Mouse (Mus musculus) stomach, embryonic 16.5 days (tissue): ENCODE data around the gene Dop1a. TPM values are rescaled to one million over a fixed set of nuclear protein-coding genes. Genes with fewer than 3 reads are reported as not detected.

Source experiments
- ATAC-seq: fragments of 200-750 bp; cut with Nextera tagmentation; 2 replicates; pipeline ENCODE4 v1.8.0; 2017; ENCODE audit warnings: moderate number of reproducible peaks, moderate TSS enrichment; ENCODE audit not compliant: insufficient read depth, low FRiP score
- H3K27ac ChIP-seq: fragments of 300-500 bp; sonication (generic); 2 replicates; pipeline ENCODE4 v1.5.1; 2014; ENCODE audit warnings: low read length
- H3K27me3 ChIP-seq: fragments of 300-500 bp; sonication (generic); 2 replicates; pipeline ENCODE4 v1.6.1; 2014; ENCODE audit warnings: low read length, control low read depth, mixed read lengths; ENCODE audit not compliant: control insufficient read depth, insufficient read depth
- H3K36me3 ChIP-seq: fragments of 300-500 bp; sonication (generic); 2 replicates; pipeline ENCODE4 v1.6.1; 2014; ENCODE audit warnings: low read length; ENCODE audit not compliant: control insufficient read depth, insufficient read depth
- H3K4me1 ChIP-seq: fragments of 300-500 bp; sonication (generic); 2 replicates; pipeline ENCODE4 v1.6.1; 2014; ENCODE audit warnings: low read length, control low read depth, mixed read lengths; ENCODE audit not compliant: control insufficient read depth, insufficient read depth
- H3K4me2 ChIP-seq: fragments of 300-500 bp; sonication (generic); 2 replicates; pipeline ENCODE4 v1.6.1; 2014; ENCODE audit warnings: low read depth, low read length, mixed read lengths
- H3K4me3 ChIP-seq: fragments of 300-500 bp; sonication (generic); replicated peaks from 2 replicates; pipeline ENCODE4 v1.5.1; 2014; ENCODE audit warnings: mild to moderate bottlenecking, low read length
- H3K9ac ChIP-seq: fragments of 300-500 bp; sonication (generic); 2 replicates; pipeline ENCODE4 v1.6.1; 2014; ENCODE audit warnings: low read length
- H3K9me3 ChIP-seq: fragments of 300-500 bp; sonication (generic); replicated peaks from 2 replicates; pipeline ENCODE4 v1.6.1; 2016; ENCODE audit warnings: low read length, control low read depth; ENCODE audit not compliant: control insufficient read depth
- WGBS: fragments of 180-500 bp; shearing (Covaris S2); extraction: QIAGEN DNeasy Blood & Tissue Kit; methylation state at CpG from one replicate; pipeline ENCODE4 v1.1.7; 2014; 5-methylcytosine and 5-hydroxymethylcytosine counted together
- polyA plus RNA-seq: library from polyadenylated mRNA; unstranded; fragments of >200 nt; fragmentation: Nextera tagmentation; extraction: Ambion mirVana; gene quantifications from 2 replicates; pipeline ENCODE4 v1.2.1, GENCODE M21; 2015

Dop1a gene
- polyA plus RNA-seq, 1 experiment from 2014 or later, result 16.1 TPM

- no peak for ATAC-seq
- Histone ChIP-seq H3K4me2 (no peak overlapping the region), H3K4me3 (no peak overlapping the region), H3K4me1 (no peaks in the 10 kb centered on the region), H3K9ac (no peak overlapping the region), H3K27me3 (no peaks in the 10 kb centered on the region), H3K27ac (no peak overlapping the region), H3K9me3 (no peaks in the 10 kb centered on the region), H3K36me3 (no peaks in the 10 kb centered on the region)
- WGBS, result 86% methylated on average over 5 of the region's 5 CpGs
These were observed 67.1 kb downstream of the Dop1a start for GRCm38 (mm10) chr9:86534071-86534470.

DNA sequence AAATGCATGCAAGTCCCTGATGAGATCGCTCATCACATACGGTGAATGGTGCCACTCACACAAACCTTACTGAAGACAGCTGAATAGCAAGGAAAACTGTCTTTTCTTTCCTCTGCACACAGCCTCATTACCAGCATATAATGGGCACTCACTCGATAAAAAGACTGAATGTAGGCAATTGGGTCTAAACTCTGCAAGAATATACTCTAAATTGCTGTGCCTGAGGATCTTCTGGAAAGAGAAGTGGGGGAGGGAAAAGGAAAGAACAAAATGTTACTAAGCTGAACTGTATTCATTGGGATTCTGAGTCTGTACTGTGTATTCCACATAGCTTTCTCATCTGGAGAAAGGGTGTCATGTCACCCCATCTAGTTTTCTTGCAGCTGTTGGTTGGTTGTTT is 76.5 kb downstream of the Dop1a start:
- no peak overlapping the region for H3K4me3 ChIP-seq
- ATAC-seq, result no peak
- H3K27me3 ChIP-seq, result no peaks in the 10 kb centered on the region
- H3K9ac ChIP-seq, result no peak overlapping the region
- no peak overlapping the region for H3K27ac ChIP-seq
- H3K9me3 ChIP-seq, result no peaks in the 10 kb centered on the region
- H3K4me2 ChIP-seq, result no peak overlapping the region
- H3K4me1 ChIP-seq, result no peaks in the 10 kb centered on the region
- WGBS, result 94% methylated on average over 3 of the region's 3 CpGs
- H3K36me3 ChIP-seq, result peaks cover 13% of the 10 kb centered on the region

DNA sequence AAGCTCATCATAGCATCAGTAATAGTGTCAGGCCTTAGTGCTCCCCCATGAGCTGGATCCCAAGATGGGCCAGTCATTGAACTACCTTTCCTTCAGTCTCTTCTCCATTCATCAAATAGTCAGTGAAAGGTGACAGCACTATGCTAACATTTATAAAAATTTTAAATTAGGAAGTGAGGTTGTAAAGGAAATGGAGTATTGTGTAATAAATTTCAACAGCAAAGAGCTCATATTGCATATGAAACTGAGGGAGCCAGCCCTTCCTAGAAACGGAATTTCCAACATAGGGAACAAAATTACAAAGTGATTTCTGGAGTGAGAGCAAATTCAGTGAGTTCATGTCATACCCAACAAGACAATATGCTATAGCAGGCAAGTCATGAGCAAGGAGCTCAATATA is 77.6 kb downstream of the Dop1a start:
- Histone ChIP-seq H3K36me3 (peaks cover 13% of the 10 kb centered on the region), H3K4me1 (no peaks in the 10 kb centered on the region), H3K4me3 (no peak overlapping the region), H3K9ac (no peak overlapping the region), H3K27me3 (no peaks in the 10 kb centered on the region), H3K9me3 (no peaks in the 10 kb centered on the region), H3K27ac (no peak overlapping the region), H3K4me2 (no peak overlapping the region)
- ATAC-seq, result no peak
- 69% methylated on average over 1 of the region's 1 CpGs for WGBS

- Histone ChIP-seq H3K4me2 (no peak overlapping the region), H3K9ac (no peak overlapping the region), H3K9me3 (no peaks in the 10 kb centered on the region), H3K4me1 (no peaks in the 10 kb centered on the region), H3K4me3 (no peak overlapping the region), H3K27ac (no peak overlapping the region), H3K36me3 (peaks cover 10% of the 10 kb centered on the region; the same call in 1 of the 2 replicates), H3K27me3 (no peaks in the 10 kb centered on the region)
- 88% methylated on average over 5 of the region's 5 CpGs for WGBS
- ATAC-seq, result no peak
These were observed 82.7 kb downstream of the Dop1a start for GRCm38 (mm10) chr9:86549637-86550162.

- 85% methylated on average over 3 of the region's 3 CpGs for WGBS
- H3K36me3 ChIP-seq, result peaks cover 10% of the 10 kb centered on the region; the same call in 1 of the 2 replicates
- H3K27ac ChIP-seq, result no peak overlapping the region
- no peak for ATAC-seq
- H3K9ac ChIP-seq, result no peak overlapping the region
- H3K4me2 ChIP-seq, result no peak overlapping the region
- no peaks in the 10 kb centered on the region for H3K27me3 ChIP-seq
- H3K4me3 ChIP-seq, result no peak overlapping the region
- no peaks in the 10 kb centered on the region for H3K9me3 ChIP-seq
- no peaks in the 10 kb centered on the region for H3K4me1 ChIP-seq
These were observed 83.8 kb downstream of the Dop1a start for GRCm38 (mm10) chr9:86550717-86551116.

DNA sequence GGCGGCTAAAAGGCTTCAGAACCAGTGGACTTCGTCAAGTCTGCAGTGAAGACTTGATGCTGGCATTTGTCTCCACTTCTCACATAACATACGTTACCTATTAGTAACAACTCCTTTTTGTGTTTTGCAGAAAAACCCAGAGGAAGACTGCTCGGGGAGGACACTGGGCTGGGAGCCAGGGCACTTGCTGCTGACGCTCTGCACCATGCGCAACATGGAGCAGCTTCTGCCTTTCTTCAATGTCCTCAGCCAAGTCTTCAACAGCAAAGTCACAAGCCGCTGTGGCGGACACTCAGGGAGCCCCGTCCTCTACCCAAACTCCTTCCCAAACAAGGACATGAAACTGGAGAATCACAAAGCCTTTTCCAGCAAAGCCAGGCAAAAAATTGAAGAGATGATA is 86.9 kb downstream of the Dop1a start:
- H3K4me1 ChIP-seq, result no peaks in the 10 kb centered on the region
- H3K9ac ChIP-seq, result no peak overlapping the region
- no peaks in the 10 kb centered on the region for H3K9me3 ChIP-seq
- H3K27me3 ChIP-seq, result no peaks in the 10 kb centered on the region
- no peak overlapping the region for H3K4me3 ChIP-seq
- peaks cover 20% of the 10 kb centered on the region; the same call in 1 of the 2 replicates for H3K36me3 ChIP-seq
- H3K27ac ChIP-seq, result no peak overlapping the region
- 80% methylated on average over 9 of the region's 9 CpGs for WGBS
- H3K4me2 ChIP-seq, result no peak overlapping the region
- ATAC-seq, result no peak

GRCm38 (mm10) chr9:86554641-86555040 is 87.7 kb downstream of the Dop1a start:
- Histone ChIP-seq H3K4me1 (no peaks in the 10 kb centered on the region), H3K4me3 (no peak overlapping the region), H3K9ac (no peak overlapping the region), H3K27ac (no peak overlapping the region), H3K27me3 (no peaks in the 10 kb centered on the region), H3K36me3 (peaks cover 25% of the 10 kb centered on the region; the same call in 1 of the 2 replicates), H3K9me3 (no peaks in the 10 kb centered on the region), H3K4me2 (no peak overlapping the region)
- WGBS, result 88% methylated on average over 4 of the region's 4 CpGs
- ATAC-seq, result no peak

DNA sequence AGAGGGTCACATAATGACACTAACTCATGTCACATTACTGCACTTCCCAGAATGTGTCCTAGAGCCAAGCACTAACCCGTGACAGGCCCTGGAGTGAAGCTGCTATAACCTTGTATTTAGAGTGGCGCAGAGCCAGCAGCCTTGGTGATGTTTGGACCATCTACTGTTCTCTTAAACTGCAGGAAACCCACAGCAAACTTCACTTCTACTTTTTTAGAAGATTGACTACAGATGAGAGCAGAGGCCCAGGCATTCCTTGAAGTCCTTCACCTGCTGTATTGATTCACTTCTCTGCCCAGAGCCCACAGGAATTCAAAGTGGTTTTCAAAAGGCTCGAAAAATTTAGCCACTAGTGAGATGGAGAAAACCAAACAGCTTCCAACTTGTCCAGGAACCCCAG is 93.6 kb downstream of the Dop1a start:
- no peak for ATAC-seq
- peaks cover 24% of the 10 kb centered on the region; the same call in 1 of the 2 replicates for H3K36me3 ChIP-seq

DNA sequence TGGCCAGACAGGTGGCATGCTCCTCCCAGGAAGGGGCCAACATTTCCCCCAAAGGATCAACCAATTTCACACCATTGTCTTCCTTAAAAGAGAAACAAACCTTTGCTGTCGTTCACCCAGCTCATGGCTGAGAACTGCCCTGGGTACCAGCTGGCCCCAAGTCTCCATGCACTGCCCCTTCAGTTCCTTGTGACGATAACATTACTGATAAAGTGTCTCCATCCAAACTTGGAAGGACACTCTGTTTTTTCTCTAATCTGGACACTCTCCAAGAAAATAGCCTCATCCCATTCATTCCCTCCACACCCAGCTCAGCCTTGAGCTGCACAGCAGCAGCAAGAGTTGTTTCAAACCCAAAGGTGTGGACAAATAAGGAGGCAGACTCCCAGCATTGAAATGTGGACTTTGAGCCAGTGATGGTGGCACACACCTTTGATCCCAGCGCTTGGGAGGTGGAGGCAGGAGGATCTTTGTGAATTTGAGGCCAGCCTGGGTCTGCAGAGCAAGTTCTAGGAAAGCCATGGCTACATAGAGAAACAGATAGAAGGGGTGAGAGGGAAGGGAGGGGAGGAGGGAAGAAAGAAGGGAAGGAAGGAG is 102.5 kb downstream of the Dop1a start:
- H3K4me3 ChIP-seq, result no peak overlapping the region
- ATAC-seq, result no peak
- peaks cover 9% of the 10 kb centered on the region for H3K36me3 ChIP-seq

More for the DNA sequence above, 93.6 kb downstream of the Dop1a start:
- no peak overlapping the region for H3K9ac ChIP-seq
- H3K4me3 ChIP-seq, result no peak overlapping the region
- H3K27ac ChIP-seq, result no peak overlapping the region
- no peaks in the 10 kb centered on the region for H3K4me1 ChIP-seq
- H3K4me2 ChIP-seq, result no peak overlapping the region
- H3K9me3 ChIP-seq, result no peaks in the 10 kb centered on the region
- WGBS, result 83% methylated on average over 3 of the region's 3 CpGs
- no peaks in the 10 kb centered on the region for H3K27me3 ChIP-seq

More for the DNA sequence above, 102.5 kb downstream of the Dop1a start:
- 83% methylated on average over 3 of the region's 3 CpGs for WGBS
- Histone ChIP-seq H3K4me1 (peaks cover 19% of the 10 kb centered on the region), H3K9me3 (no peaks in the 10 kb centered on the region), H3K27ac (no peak overlapping the region), H3K4me2 (no peak overlapping the region), H3K27me3 (no peaks in the 10 kb centered on the region), H3K9ac (no peak overlapping the region)
